14 mouse cellular contexts compared by ENCODE assay signal in the genomic region with DNA sequence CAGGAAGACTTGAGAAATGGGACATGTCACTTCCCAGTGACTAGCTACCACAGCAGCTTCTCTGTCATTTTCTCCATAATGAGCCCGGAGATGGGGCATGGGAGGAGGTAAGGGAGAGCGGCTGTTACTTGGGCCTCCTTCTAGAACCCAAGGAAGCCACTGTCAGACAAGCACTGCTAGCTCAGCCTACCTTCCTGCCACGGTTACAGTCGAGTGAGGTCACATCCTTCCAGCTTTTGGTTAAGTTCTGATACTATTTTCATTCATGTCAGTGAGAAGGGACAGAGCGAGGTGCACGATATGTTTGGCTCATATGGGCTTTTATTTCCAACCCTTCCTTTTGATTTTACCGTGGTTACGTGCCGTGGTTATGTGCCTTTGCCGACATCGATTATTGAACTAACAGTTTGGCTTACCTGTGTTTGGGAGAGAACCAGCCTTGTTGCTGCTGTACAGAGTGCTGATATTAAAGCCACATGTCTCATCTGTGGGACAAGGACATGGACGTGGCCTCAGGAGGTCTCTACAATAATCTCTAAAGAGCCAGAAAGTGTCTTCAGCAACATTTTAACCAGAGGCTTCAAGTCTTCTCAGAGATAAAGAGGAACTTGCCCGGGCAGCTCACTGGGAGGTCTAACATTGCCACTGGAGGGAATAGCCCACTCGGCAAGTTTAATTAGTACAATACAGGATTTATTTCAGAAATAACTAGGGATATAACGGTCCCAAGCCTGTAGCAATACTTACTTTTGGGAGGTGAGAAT.
A peak's percentile ranks its signal among the peaks of the same experiment; 100 is the strongest.
DNase-seq lines count a peak whose midpoint lies in the region; ATAC-seq and TF ChIP-seq lines count a peak whose summit lies in the region.
"Had no signal": no experiment of that assay in that cellular context is flagged by ENCODE, and none has a peak within 500 bp of the region (broad histone marks: within the 10 kb centered on the region; RNA-seq: fewer than 3 reads in every experiment).

No protein-coding gene starts in this region.

- H3K27me3 ChIP-seq in ES-Bruce4 (ENCODE audit: control insufficient read depth, insufficient read depth, low read length, poor library complexity, severe bottlenecking), result no peaks in the 10 kb centered on the region
- no peaks in the 10 kb centered on the region for H3K27me3 ChIP-seq in liver, embryonic 11.5 days (replicated peaks; ENCODE audit: control insufficient read depth, insufficient read depth, low read length)
- H3K27me3 ChIP-seq: embryonic facial prominence, embryonic 13.5 days; forebrain, embryonic 12.5 days; limb, embryonic 12.5 days had no signal

- peak overlapping the region; percentile 17; the same call in 1 of the 2 replicates for H3K27ac ChIP-seq in ES-Bruce4 (ENCODE audit: insufficient read depth, low read length)
- peak overlapping the region; percentile 47; the same call in 1 of the 2 replicates for H3K27ac ChIP-seq in liver, embryonic 11.5 days (ENCODE audit: low read depth, low read length)
- H3K27ac ChIP-seq: embryonic facial prominence, embryonic 13.5 days; forebrain, embryonic 12.5 days; hindbrain, postnatal 0 days; kidney, postnatal 0 days; limb, embryonic 12.5 days had no signal

- no peak overlapping the region for H3K9ac ChIP-seq in ES-Bruce4 (ENCODE audit: low read depth, poor library complexity, severe bottlenecking)
- H3K9ac ChIP-seq in liver, embryonic 11.5 days (ENCODE audit: low read depth, low read length), result peak overlapping the region; percentile 20; the same call in 1 of the 2 replicates
- H3K9ac ChIP-seq: embryonic facial prominence, embryonic 13.5 days; forebrain, embryonic 12.5 days; limb, embryonic 12.5 days had no signal

- no peaks in the 10 kb centered on the region for H3K9me3 ChIP-seq in ES-Bruce4 (replicated peaks; ENCODE audit: control insufficient read depth, insufficient read depth, low read length, poor library complexity, severe bottlenecking)
- no peaks in the 10 kb centered on the region for H3K9me3 ChIP-seq in liver, embryonic 11.5 days (ENCODE audit: control insufficient read depth, low read length)
- H3K9me3 ChIP-seq: embryonic facial prominence, embryonic 13.5 days; forebrain, embryonic 12.5 days; limb, embryonic 12.5 days had no signal

- no peak for TF ChIP-seq POLR2A in ES-Bruce4 (IDR thresholded peaks at IDR 0.05; ENCODE audit: insufficient read depth, low read length)

- DNase-seq in B cell, adult 2 months, result peak; percentile 25 to 36
- no peak for DNase-seq in liver, embryonic 11.5 days (ENCODE audit: low spot score)
- no peak for DNase-seq in lung, postnatal 14 days
- no peak for DNase-seq in kidney, postnatal 14 days
- DNase-seq in heart, adult 11 months, result no peak
- no peak for DNase-seq in layer of hippocampus, adult 8-10 months (ENCODE audit: low spot score in 2 of 2)
- DNase-seq: cerebellum, adult 9-11 months had no signal

- no peak overlapping the region for H3K4me2 ChIP-seq in liver, embryonic 11.5 days
- H3K4me2 ChIP-seq: embryonic facial prominence, embryonic 13.5 days; forebrain, embryonic 12.5 days; limb, embryonic 12.5 days had no signal

- peak; percentile 39 for ATAC-seq in liver, embryonic 11.5 days (replicated peaks; ENCODE audit: low FRiP score)
- ATAC-seq in megakaryocyte-erythroid progenitor cell, adult 5-6 weeks (replicated peaks; ENCODE audit: low FRiP score, low TSS enrichment, poor library complexity, severe bottlenecking), result peak; percentile 61
- ATAC-seq: hindbrain, postnatal 0 days had no signal

- H3K36me3 ChIP-seq in ES-Bruce4 (ENCODE audit: control insufficient read depth, insufficient read depth, low read length, poor library complexity, severe bottlenecking), result no peaks in the 10 kb centered on the region
- no peaks in the 10 kb centered on the region for H3K36me3 ChIP-seq in liver, embryonic 11.5 days (ENCODE audit: control insufficient read depth, insufficient read depth, low read length)
- H3K36me3 ChIP-seq: embryonic facial prominence, embryonic 13.5 days; forebrain, embryonic 12.5 days; limb, embryonic 12.5 days had no signal

- TF ChIP-seq EP300 in ES-Bruce4 (IDR thresholded peaks at IDR 0.05; ENCODE audit: insufficient read depth, low read depth, low read length), result no peak

- H3K4me1 ChIP-seq in ES-Bruce4 (ENCODE audit: control insufficient read depth, insufficient read depth, low read length), result no peaks in the 10 kb centered on the region
- H3K4me1 ChIP-seq in liver, embryonic 11.5 days (replicated peaks; ENCODE audit: control insufficient read depth, insufficient read depth, low read length), result peaks cover 23% of the 10 kb centered on the region

- 56% methylated on average over 15 of the region's 15 CpGs for WGBS in liver, embryonic 11.5 days

- no peak for TF ChIP-seq CTCF in ES-Bruce4 (IDR thresholded peaks at IDR 0.05; ENCODE audit: low read depth, low read length)

- H3K4me3 ChIP-seq in ES-Bruce4 (ENCODE audit: low read depth, low read length), result no peak overlapping the region
- H3K4me3 ChIP-seq in liver, embryonic 11.5 days (ENCODE audit: low read depth, low read length), result no peak overlapping the region
- H3K4me3 ChIP-seq: embryonic facial prominence, embryonic 13.5 days; forebrain, embryonic 12.5 days; limb, embryonic 12.5 days had no signal

Comparison
In these comparisons a context has a peak if more than half of its experiments do, and no peak if none do; other contexts are left out.
1. DNase-seq: peak in B cell, adult 2 months (2 of 2); none in liver, embryonic 11.5 days (single experiment), lung, postnatal 14 days (single experiment), kidney, postnatal 14 days (single experiment), heart, adult 11 months (single experiment) and layer of hippocampus, adult 8-10 months (0 of 2).